Mouse (Mus musculus) olfactory bulb, adult 2 months (tissue): ENCODE results near the gene Lef1. TPM values are rescaled to one million over a fixed set of nuclear protein-coding genes. Genes with fewer than 3 reads are reported as not detected.

Experiments used
- H3K27ac ChIP-seq: fragments of 200-500 bp; 2 replicates; pipeline ENCODE4 v1.5.1; 2012; ENCODE audit warnings: low read depth, low read length; ENCODE audit not compliant: insufficient read depth
- H3K4me1 ChIP-seq: fragments of 200-500 bp; 2 replicates; pipeline ENCODE4 v1.6.1; 2012; ENCODE audit warnings: low read length; ENCODE audit not compliant: control insufficient read depth, insufficient read depth
- H3K4me3 ChIP-seq: fragments of 200-500 bp; 2 replicates; pipeline ENCODE4 v1.5.1; 2012; ENCODE audit warnings: mild to moderate bottlenecking, low read depth, low read length, moderate library complexity; ENCODE audit not compliant: insufficient read depth
- CTCF ChIP-seq: fragments of 200-500 bp; IDR thresholded peaks from 2 replicates; pipeline ENCODE4 v1.5.1; 2012; ENCODE audit warnings: low read depth, mild to moderate bottlenecking, low read length, moderate library complexity; ENCODE audit not compliant: insufficient read depth
- POLR2A ChIP-seq: fragments of 200-500 bp; IDR thresholded peaks from 2 replicates; pipeline ENCODE4 v1.6.1; 2012; ENCODE audit warnings: mild to moderate bottlenecking, low read depth, low read length, moderate library complexity; ENCODE audit not compliant: insufficient read depth
- WGBS: fragments of 180-500 bp; shearing (Covaris S2); methylation state at CpG from one replicate; pipeline ENCODE4 v1.1.7; 2018; 5-methylcytosine and 5-hydroxymethylcytosine counted together
- polyA plus RNA-seq: library from polyadenylated mRNA; stranded (reverse); fragments of >200 nt; gene quantifications from 2 replicates; pipeline ENCODE4 v1.2.4, GENCODE M21; 2012; ENCODE audit warnings: low replicate concordance; ENCODE audit not compliant: missing spikeins, insufficient read depth, insufficient read length

Lef1 gene
- polyA plus RNA-seq, 1 experiment = 238 TPM

GRCm38 (mm10) chr3:131237785-131238633 lies 127.7 kb downstream of the Lef1 start:
- WGBS = 66% methylated on average over 19 of the region's 19 CpGs
- Histone ChIP-seq H3K4me3 (no peak overlapping the region), H3K4me1 (peaks cover 2% of the 10 kb centered on the region; the same call in 1 of the 2 replicates), H3K27ac (no peak overlapping the region)
- TF ChIP-seq CTCF = peak; percentile 91
- TF ChIP-seq POLR2A = no peak

- 49% methylated on average over 11 of the region's 11 CpGs for WGBS
- no peak overlapping the region for H3K27ac ChIP-seq
- no peaks in the 10 kb centered on the region for H3K4me1 ChIP-seq
- no peak overlapping the region for H3K4me3 ChIP-seq
- TF ChIP-seq POLR2A = no peak
- TF ChIP-seq CTCF = peak; percentile 44; the same call in 1 of the 2 replicates
Measured at GRCm38 (mm10) chr3:131245766-131246578, 135.7 kb downstream of the Lef1 start.

DNA sequence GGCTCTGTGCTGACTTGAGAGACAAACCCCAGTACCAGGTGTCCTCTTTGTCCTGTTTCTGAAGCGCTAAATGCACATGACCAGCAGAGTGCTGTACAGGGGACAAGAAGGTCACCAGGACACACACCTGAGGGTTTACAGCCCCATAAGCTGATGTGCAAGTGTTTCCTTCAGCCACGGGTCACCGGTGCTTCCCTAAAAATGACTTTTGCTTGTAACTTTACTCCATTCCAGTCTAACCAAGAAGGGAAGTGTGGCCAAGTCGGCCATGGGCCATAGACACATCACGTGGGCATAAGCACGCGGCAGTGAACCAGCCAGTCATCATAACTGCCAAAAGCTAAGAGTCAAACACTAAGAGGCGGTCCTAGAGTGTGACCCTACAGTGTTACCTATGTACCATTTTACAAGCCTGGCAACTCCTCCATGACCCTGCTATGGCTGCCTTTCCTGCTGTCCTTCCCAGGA lies 136.3 kb downstream of the Lef1 start:
- no peak overlapping the region for H3K4me3 ChIP-seq
- H3K4me1 ChIP-seq = no peaks in the 10 kb centered on the region
- no peak overlapping the region for H3K27ac ChIP-seq
- TF ChIP-seq POLR2A (no peak), CTCF (no peak; the same call in 1 of the 2 replicates)
- WGBS = 92% methylated on average over 8 of the region's 8 CpGs

GRCm38 (mm10) chr3:131247447-131247846 lies 137.2 kb downstream of the Lef1 start:
- no peak overlapping the region for H3K4me3 ChIP-seq
- H3K4me1 ChIP-seq = no peaks in the 10 kb centered on the region
- 89% methylated on average over 6 of the region's 6 CpGs for WGBS
- H3K27ac ChIP-seq = no peak overlapping the region
- TF ChIP-seq CTCF (no peak), POLR2A (no peak)

DNA sequence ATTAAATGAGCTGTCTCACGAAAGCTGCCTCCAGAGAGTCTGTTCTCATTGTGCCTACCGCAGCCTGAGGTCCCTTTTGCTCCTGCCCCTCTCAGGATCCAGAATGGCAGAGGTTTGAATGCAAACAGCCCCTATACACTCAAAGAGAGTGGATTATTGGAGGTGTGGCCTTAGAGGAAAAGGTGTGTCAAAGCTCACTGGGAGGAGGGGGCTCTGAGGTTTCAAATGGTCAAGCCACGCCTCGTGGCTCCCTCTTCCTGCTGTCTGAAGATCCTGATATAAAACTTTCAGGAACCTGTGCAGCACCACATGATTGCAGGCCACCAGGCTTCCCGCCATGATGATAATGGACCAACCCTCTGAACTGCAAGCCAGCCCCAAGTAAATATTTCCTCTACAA lies 137.6 kb downstream of the Lef1 start:
- no peak overlapping the region for H3K27ac ChIP-seq
- H3K4me1 ChIP-seq = no peaks in the 10 kb centered on the region
- no peak overlapping the region for H3K4me3 ChIP-seq
- TF ChIP-seq CTCF (no peak), POLR2A (no peak)
- WGBS = 89% methylated on average over 5 of the region's 5 CpGs

DNA sequence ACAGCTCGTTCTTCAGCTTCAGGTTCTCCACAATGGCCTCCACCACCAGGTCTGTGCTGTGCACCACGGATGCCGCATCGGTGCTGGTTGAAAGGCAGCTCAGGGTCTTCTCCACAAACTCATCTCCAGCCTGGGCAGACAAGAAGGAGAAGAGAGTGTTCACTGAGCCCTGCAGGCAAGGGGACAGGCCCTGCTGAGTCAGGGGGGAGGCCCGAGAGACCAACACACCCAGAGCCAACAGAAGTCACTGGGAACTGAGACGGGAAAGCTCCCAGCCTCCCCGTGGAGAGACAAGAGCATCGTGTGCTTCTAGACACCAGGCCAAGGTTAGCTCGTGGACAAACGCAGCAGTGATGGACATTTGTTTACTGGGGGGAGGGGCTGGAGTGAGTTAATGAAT lies 138.2 kb downstream of the Lef1 start:
- H3K4me3 ChIP-seq = no peak overlapping the region
- H3K27ac ChIP-seq = no peak overlapping the region
- H3K4me1 ChIP-seq = no peaks in the 10 kb centered on the region
- 86% methylated on average over 10 of the region's 10 CpGs for WGBS
- TF ChIP-seq POLR2A (no peak), CTCF (no peak)

- no peak overlapping the region for H3K27ac ChIP-seq
- whole genome bisulfite sequencing = 71% methylated on average over 2 of the region's 2 CpGs
- no peak for TF ChIP-seq POLR2A
- no peak for TF ChIP-seq CTCF
- no peak overlapping the region for H3K4me3 ChIP-seq
- no peaks in the 10 kb centered on the region for H3K4me1 ChIP-seq
Measured at GRCm38 (mm10) chr3:131250283-131250682, 140.0 kb downstream of the Lef1 start.

DNA sequence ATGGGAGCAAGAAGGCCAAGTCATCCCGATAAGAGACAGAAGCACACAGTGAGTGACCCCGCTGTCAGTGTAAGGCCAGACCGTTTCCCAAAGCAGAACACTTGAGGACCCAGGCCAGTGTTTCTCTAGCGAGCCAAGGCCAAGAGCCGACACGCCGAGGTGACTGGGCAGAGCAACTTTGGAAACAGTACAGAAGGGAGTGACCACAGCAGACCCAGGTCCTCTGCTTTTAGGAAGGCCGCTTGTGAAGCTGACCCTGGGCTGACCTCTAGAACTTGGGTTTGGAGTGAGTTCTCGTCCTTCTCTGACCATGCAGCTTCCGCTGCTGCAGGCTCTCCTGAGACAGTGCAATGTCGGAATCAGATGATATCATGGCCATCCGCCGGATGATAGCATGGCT lies 140.7 kb downstream of the Lef1 start:
- WGBS = 88% methylated on average over 13 of the region's 13 CpGs
- Histone ChIP-seq H3K27ac (no peak overlapping the region), H3K4me3 (no peak overlapping the region), H3K4me1 (no peaks in the 10 kb centered on the region)
- no peak for TF ChIP-seq CTCF
- TF ChIP-seq POLR2A = 0 out of 2 replicates have a peak, but pooled peaks have one; percentile 13

- Histone ChIP-seq H3K4me1 (no peaks in the 10 kb centered on the region), H3K27ac (no peak overlapping the region)
- WGBS = 92% methylated on average over 7 of the region's 7 CpGs
Measured at GRCm38 (mm10) chr3:131251601-131252000, 141.3 kb downstream of the Lef1 start.

More at GRCm38 (mm10) chr3:131251601-131252000, 141.3 kb downstream of the Lef1 start:
- TF ChIP-seq CTCF (no peak), POLR2A (no peak)
- H3K4me3 ChIP-seq = no peak overlapping the region
